Mouse (Mus musculus) cerebellum, adult 8-10 months (tissue): Measurements from ENCODE around the gene Sardh.
A peak's percentile ranks its signal among the peaks of the same experiment; 100 is the strongest.

ENCODE experiments used
- DNase-seq: peaks from one replicate; pipeline ENCODE4 v3.0.0; 2022

Sardh gene

DNA sequence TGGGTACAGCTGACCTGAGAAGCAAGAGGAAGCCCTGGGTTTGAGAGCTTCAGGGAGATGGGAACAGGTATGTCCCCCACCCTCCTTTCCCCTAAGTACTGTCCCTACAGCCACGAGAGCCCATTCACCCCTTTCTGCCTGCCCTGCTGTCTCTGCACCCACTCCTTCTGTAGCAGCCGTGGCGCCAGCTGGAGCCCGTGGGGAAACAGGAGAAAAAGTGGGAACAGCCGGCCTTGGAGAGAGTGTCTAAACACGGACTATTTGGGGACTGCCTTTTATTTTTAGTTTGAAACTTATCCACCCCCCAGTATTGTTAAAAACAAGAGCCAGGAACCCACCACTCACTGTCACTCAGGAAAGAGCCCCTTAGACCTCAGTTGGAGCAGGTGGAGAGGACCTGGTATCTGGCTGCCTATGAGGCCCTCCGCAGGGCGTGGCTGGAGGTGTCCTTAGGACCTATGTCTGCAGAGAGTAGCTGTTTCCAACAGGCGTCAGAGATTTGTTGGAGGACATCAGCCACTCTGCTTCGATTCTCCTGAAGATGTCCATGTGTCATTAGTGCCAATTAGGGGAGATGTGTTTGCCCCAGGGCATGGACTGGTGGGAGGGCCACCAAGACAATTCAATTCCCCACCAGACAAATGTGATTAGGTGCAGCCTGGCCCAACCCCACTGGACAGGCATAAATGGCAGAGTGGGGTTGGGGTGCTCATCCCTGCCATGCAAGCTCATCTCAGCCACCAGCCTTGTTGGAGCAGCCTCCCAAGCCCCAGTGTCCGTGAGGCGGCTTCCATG lies 83.1 kb downstream of the Sardh start, which contains the start of gene Dbh:
Dbh (plus strand) TSS at position 438 of the 795 bp plus-strand sequence.
- no peak for DNase-seq

DNA sequence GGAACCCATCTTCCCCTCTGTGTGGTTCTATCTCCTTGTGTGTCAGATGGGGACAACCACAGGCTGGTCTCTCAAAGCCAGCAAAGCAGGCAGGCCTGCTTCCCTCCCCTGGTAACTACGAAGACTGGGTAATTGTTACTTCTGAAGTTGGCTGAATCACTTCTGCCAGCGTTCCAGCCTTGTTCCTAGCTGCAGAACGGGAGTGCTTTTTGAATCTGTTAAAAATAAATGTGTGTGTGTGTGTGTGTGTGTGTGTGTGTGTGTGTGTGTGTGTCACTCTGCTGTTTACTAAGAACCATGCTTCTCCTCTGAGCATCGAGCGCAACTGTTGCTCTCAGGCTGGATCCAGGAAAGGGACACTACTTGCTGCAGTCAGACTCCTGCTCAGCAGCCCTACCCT lies 84.3 kb downstream of the Sardh start:
- no peak for DNase-seq

DNA sequence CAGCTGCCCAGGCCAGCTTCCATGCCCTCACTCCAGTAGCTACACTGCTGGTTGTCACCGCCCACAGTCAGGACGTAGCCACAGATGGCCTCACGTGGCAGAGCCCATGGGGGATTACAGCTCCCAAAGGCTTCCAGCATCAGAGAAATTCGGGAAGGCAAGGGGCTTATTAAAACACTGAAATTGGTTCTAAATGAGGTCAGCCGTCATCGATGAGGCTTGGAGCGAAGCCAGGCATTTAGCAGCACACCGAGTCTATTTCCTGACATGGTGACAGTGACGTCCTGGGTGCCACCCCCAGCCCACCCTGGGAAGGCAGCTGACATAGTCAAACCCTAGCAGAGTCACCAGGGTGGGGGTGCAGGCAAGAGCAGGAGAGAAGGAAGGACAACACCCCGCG lies 85.5 kb downstream of the Sardh start:
- DNase-seq: no peak

DNA sequence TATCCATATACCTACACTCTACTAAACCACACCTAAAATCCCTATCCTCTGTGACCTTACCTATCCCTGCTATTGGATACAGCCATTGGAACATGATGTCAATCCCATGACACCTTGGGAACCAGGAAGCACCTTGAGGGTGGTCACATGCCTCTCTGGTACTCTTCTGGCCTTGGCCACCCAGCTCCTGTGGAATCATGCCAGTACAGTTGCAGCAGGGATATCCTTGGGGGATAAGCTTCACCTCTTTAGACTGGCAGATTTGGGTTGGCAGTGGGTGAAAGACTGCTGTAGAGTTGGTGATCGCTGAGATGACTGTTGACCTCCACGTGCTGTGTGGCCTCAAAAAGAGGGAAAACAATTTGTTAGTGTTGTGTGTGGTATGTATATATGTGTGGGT lies 86.6 kb downstream of the Sardh start:
- no peak for DNase-seq

DNA sequence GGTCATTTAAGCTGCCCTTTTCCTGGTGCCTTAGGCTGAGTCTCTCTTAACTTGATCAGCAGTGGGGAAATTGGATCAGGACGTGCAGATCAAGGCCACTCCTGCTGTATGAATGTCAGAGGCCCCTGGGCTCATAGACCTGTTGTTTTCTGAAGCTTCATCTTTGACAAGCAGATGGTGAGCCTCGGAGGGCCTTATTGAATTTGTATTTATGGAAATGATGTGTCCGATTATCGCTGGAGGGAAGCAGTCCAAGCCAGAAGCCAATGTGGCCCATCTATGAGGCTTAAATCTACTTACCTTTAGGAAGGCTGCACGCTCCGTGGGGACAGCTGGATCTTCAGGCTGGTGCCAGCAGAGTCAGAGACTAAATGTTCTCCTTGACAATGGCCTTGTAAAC lies 91.5 kb downstream of the Sardh start:
- no peak for DNase-seq

DNA sequence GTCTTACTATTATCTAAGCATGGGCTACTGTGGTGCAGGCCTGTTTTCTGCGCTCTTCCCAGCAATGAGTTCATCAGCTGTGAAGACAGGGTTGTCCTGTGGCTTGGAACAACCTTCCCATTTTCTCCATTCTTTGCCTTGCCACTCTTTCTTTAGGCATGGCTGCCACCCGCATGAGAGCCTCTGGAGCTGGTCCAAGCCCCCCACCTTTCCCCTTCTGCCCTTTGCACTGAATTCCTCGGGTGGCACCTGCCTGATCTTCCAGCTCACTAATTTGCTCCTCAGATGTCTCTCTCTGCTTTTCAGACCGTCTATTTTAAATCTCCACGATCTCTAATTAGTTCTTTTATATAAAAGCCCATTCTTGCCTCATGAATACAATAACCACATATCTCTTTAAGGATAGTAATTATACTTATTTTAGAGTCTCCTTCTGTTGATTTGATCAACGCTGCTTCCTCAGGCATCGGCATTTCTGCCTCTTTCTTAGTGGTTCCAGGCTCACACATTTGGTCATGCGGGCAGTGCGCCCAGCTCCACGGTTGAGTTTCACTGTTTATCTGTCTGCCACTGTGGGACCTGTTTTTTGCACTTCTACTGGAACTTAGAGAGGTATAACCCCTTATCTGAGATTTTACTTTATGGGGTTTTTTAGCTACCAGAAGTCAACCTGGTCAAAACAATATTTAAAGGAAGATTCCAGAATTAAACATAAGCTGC lies 93.5 kb downstream of the Sardh start:
- DNase-seq: no peak

DNA sequence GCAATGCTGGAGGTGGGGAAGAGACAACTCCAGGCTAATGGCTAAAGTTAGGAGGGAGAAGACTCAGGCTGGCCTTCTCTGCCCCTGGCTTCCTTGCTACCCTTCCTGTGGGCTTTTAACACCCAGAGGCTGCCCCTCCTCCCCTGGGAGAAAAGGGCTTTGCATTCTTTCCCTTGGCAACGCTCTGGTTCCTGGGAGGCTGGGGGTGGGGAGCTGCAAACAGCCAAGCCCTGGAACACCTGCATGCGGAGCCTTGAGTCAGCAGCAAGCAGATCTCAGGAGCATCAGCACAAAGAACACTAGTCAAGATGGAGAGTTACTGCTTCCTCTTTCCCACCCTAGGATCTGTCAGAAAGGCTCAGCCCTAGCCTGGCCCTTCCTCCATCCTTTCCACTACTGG lies 98.7 kb downstream of the Sardh start:
- no peak for DNase-seq

DNA sequence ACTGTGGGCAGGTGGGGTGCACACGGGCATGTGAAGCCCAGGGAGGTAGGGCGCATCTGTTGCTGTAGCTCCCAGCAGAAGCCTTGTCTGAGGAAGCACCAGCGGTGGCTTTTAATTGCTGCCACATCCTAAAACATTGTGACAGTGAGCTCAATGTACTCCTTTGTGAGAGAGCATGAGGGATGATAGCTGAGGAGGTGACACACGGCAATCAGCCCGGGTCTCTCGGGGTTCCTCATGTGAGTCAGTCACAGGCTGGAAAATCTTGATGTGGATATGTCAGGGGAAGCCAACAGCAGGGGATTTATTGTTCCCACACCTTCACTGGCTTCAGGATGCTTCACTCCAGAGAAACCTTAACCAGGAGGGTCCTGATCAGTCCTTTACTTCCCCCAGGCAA lies 101.3 kb downstream of the Sardh start:
- no peak for DNase-seq

DNA sequence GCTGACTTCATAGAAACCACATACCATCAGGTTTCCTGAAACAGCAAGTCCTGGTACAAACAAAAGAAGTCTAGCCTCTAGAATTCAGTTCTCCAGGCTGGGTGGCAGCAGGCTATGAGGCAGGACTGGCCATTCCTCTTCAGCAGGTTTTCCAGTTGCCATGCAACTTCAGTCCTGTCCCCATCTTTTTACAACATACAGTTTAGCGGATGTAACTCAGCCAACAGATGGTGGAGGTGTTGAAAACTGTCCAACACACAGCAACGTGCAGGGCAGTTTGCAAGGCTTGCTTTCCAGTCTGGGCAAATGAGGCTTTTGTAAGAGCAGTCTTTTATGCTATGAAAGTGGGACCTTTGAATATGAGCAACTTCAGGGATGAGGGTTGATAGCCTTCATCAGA lies 103.2 kb downstream of the Sardh start:
- no peak for DNase-seq

DNA sequence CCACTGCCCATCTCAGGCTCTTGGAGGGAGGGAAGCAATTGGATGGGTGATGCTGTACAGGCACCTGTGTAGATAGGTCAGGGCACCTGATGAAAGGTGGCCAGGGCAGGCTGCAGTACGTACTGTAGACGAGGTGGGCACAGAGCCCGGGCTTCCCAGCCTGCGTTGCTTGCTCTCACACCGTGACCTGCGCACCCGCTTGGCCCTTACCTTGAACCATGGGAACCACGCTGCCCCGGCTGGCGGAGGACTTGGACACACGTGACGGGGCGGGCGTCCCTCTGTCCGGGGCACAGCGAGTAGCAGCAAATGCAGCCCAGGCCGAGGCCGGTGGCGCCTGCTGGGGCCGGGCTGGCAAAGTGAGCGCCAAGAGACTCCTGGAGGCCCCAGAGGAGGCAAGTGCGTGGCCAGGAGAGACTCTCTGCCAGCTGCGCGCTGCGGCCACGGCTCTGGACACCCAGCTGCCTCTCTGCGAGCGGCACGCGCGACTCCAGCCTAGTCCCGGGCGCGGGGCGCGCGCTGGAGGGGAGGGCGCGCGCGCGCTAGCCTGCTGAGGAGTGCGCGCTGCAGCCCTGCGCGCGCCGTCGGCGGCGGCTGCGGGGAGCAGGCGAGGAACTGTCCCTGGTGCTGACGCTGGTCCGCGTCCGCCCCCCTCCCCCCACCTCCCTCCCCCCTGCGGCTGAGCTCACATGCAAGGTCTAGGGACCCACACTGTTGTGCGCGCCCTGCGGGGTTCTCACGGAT lies 106.0 kb downstream of the Sardh start, which contains the start of gene Fam163b:
Fam163b (minus strand) TSS at position 542 of the 744 bp plus-strand sequence.
- peak; percentile 30 for DNase-seq
